Mouse (Mus musculus) testis, postnatal 14 days (tissue): Measurements from ENCODE around the gene Gstm6.
A peak's percentile ranks its signal among the peaks of the same experiment; 100 is the strongest.
"Not testable (repeated sequence)": the region's sequence is repeated elsewhere in the genome, so short reads cannot be mapped to it uniquely, and the experiment has no call there.

Experiments
- DNase-seq: peaks from one replicate; pipeline ENCODE4 v3.0.0; 2021; ENCODE audit warnings: low spot score

Gene Gstm6

DNA sequence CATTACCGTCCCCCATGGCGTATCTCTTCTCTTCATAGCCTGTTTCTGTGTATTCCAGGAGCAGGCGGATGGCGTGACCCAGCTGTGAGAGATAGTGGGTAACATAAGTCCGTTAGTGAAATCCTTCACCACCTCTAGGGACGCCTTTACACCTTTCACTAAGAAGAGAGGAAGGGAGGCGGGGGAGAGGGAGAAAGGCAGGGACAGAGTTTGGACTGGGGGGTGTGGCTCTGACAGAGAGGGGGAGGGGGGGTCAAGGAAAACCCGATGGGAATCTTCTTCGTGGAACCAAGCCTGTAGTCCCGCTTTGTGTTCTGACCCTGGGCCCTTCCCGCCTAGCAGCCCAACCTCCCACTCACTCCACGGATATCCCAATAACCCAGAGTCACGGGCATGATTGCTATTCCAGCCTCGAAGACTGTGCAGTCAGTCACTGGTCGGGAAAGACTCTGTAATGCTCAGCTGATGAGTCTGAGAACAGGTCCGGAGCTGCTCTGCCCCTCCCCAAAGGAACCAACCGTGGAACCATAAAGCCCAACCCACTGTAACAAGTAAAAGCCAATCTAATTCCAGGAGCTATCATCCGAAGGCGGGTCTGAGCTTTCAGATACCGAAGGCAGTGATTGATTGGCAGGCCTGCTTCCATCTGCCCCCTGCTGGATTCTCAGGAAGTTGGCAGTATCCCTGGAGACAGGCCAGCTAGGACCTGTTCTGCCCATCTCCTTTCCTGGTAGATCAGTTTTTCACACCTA, at the start of gene Gstm6:
TSS of gene Gstm6 (minus strand) at position 511 of the 752 bp plus-strand sequence.
- peak; percentile 77 for DNase-seq

DNA sequence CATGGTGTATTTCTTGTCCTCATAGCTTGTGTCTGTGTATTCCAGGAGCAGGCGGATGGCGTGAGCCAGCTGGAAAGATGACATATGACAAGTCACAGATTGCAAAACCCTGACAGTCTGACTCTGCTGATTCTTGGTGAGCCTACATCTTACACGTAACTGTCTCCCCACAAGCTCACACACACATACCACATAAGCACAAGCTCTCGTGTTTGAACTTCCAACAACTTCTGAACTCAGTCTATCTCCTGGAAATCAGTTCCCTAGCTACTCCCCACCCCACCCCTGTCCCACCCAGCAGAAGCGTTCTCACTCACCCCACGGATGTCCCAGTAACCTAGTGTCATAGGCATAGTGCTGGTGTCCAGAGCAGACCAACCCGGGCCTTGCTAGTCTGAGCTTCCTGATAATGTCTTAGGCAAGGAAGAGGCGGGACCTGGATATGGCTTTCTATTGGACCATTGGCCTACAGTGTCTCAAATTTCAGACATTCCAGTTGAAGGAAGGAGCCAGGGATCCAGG, 42.6 kb upstream of the Gstm6 start, which contains the start of gene Gstm2:
TSS of gene Gstm2 (minus strand) at position 413 of the 522 bp plus-strand sequence.
- DNase-seq, result peak; percentile 77

GRCm38 (mm10) chr3:107985141-107985540, 41.6 kb upstream of the Gstm6 start:
- not testable (repeated sequence) for DNase-seq

DNA sequence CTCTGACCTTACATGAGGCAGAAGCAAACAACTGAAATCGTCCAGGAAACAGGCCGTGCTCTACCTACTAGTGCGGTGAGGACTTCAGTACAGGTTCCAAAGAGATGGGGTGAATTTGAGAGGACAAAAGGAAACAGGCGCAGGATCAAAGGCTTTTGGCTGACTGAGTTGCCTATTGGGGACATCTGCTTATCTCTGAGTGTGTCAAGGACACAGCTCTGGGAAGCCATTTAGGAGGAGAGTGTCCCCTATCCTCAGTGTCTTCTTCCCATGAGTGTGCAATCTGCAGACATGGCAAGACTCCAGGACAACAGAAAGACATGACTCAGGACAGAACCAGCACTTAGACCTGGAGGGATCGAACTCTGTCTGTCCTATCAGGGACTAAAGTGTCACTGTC, 40.9 kb upstream of the Gstm6 start:
- DNase-seq, result no peak

- no peak for DNase-seq
These were observed 40.2 kb upstream of the Gstm6 start for GRCm38 (mm10) chr3:107983771-107984170.

DNA sequence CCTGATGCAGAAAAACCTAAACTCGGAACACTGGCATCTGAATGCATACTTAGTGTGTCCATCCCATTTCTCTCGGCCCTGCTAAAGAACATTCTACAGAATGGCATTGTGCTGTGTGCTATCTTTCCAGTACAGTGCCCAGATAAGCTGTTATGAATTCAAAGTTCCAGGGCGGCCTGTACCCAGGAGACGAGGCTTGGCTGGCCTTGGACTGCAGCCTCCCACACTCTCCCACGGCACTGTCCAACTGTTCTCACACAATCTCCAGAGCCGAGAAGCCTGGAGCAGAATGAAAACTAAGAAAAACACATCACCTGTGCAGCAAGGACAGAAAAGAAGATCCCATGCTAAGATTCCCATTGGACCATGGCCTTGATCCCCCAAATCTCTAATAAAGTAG, 39.2 kb upstream of the Gstm6 start:
- DNase-seq, result peak; percentile 86

DNA sequence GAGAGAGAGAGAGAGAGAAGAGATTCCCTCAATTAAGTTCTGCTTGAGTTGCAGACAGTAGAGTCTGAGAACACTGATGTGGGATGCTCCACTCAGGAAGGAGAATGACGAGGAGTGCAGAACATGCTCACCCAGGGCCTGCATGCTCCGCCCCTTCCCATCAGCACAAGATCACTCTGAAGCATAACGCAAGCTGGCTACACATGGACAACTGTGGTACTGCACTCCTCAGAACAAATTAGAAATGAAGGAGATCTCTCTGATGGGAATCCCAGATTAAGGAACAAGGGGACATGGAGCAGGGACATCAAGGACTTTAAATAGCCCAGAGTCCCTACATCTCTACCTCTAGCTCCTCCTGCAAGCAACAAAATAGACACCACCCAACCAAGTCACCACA, 37.7 kb upstream of the Gstm6 start:
- no peak for DNase-seq

DNA sequence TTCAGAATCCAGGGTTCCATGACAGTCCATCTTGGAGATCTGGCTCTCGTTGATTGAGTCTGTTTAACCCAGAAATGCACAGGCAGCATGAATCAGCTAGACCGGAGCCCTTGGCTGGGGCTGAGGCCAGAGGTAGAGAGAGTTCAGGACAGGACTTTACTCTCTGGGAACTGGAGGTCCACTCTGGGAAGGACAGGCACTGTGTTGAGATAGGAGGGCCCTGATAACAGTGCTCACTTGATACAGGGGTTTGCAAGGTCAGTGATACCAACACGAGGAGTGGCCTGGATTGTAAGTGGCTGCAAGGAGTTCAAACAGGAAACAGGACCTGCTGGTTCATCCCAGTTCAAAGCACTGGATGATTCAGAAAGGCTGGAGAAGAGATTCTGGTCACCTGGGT, 34.1 kb upstream of the Gstm6 start:
- no peak for DNase-seq

DNA sequence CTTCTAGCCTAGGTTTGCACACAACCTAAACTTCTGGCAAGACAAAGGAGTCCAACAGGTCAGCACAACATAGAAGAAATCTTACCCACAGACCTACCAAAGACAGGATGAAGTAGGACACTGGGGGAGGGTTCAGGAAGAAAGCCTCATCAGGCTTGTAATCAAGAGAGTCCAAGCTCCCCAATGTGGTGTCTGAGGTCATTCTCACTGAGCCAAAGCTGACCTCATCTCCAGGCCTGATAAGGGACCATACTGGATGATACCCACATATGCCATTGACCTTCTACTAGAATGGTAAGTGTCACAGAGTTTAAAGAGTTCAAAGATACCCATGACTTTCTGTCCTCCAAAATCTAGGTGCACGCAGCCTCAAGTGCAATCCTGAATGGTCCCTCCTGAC, 30.7 kb upstream of the Gstm6 start:
- no peak for DNase-seq

GRCm38 (mm10) chr3:107972070-107972469, 28.5 kb upstream of the Gstm6 start:
- no peak for DNase-seq

DNA sequence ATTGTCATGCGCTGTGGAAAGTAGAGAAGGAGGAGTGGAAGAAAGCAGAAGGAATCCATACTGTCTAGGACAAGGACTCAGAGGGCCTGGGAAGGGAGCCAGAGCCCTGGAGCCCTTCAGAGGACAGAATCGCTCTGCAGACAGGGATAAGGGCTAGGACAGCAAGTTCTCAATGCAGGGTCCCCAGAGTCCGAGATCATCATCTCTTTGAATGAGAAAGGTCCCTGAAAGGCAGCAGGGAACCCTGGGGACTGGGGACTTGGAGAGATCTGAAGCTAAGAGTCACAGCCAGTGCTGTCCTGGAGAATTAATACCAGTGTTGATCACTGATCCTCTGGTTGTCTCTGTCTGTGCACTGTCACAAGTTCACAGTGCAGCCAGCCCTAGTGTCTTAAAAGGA, 27.6 kb upstream of the Gstm6 start:
- not testable (repeated sequence) for DNase-seq

- no peak for DNase-seq
These were observed 25.3 kb upstream of the Gstm6 start, which contains the start of gene Gstm3 for GRCm38 (mm10) chr3:107968724-107969395. Gene Gstm3, minus strand, starts transcription at chr3:107969283.

- no peak for DNase-seq
These were observed 23.1 kb upstream of the Gstm6 start for GRCm38 (mm10) chr3:107966631-107967030.

DNA sequence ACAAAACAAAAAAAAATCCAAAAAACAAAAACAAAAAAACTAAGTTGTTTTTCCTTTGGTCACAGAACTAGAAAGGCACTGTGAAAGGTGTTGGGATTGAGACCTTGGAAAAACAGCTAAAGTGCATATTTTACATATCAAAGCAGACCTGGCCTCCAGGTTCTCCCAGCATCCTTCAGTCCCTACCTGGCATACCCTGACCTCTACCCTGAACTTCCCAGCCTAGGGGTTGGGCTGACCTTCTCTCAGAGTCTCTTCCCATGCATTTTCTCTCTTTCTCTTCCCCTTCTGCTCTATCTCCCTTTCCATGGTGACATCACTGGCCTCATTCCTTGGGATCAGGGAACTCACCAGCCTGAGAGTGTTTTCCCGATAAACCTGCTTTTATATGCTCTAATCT, 22.0 kb upstream of the Gstm6 start:
- no peak for DNase-seq

GRCm38 (mm10) chr3:107964656-107965308, 21.2 kb upstream of the Gstm6 start:
- DNase-seq, result no peak

DNA sequence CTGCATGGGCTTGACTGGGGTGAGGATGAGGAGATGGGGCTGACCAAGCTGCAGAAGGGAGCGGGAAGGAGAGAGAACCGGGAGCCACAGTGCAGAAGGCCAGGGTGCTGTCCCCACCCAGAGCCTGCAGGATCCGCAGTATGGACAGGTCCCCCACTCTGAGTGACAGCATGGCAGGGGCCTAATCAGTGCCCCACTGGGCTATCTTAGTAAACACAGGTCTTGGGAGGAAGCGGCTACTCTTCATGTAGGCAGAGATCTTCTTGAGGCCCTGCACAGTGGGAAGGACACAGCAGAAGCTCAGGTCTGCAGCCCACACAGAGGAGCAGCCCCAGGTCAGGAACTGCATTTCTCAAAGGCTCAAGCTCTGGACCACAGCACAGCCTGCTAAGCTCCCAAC, 20.5 kb upstream of the Gstm6 start:
- DNase-seq, result no peak

DNA sequence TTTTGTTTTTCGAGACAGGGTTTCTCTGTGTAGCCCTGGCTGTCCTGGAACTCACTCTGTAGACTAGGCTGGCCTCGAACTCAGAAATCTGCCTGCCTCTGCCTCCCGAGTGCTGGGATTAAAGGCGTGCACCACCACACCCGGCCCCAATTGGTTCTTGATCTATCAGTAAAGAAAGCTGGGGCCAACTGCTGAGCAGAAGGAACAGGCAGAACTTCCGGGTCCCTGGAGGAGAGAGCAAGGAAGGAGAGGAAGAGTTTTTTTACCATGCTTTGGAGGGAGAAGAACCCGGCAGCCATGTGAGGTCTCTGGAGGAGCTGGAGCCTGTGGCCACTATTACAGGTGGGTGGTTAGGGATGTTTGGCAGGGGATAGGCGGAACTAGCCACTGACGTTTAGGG, 11.7 kb upstream of the Gstm6 start:
- not testable (repeated sequence) for DNase-seq

GRCm38 (mm10) chr3:107953906-107954305, 10.4 kb upstream of the Gstm6 start:
- no peak for DNase-seq

GRCm38 (mm10) chr3:107953328-107953755, 9.8 kb upstream of the Gstm6 start:
- peak; percentile 77 for DNase-seq

- DNase-seq, result no peak
These were observed 7.0 kb upstream of the Gstm6 start for GRCm38 (mm10) chr3:107950531-107950930.

DNA sequence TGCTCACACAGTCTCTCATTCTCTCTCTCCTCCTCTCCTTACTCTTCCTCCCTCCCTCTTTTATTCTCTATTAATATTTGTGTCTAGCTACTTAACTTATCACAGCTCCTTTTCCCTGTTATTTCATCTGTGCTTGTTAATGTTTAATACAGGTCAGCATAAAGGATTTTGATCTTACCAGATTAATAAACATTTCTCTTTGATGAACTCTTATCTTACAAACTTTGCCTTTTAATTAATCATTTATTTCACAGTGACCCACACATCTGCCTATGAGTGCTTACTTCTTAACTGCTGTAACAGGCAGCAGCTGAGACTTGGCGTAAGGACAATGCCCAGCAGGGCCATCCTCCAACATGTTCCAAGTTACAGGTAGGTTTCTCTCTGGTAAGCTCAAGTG, 5.9 kb upstream of the Gstm6 start:
- not testable (repeated sequence) for DNase-seq

DNA sequence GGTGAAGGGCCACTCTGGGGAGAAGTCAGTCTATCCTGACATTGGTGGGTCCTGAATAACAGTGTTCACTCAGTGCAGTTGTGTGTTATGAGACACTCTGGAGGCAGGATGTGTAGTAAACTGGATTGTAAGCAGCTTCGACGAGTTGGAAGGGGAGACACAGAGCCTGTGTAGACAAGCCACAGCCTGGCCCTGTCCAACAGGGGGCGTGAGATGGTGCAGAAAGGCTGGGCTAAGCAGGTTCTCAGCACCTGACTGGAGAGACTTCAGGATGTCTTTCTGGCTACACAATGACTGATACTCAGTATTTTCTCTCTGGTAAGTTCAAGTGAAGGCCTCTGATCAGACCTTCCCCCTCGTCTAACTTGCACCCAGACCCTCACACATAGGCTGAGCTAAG, 2.2 kb upstream of the Gstm6 start:
- DNase-seq, result no peak

DNA sequence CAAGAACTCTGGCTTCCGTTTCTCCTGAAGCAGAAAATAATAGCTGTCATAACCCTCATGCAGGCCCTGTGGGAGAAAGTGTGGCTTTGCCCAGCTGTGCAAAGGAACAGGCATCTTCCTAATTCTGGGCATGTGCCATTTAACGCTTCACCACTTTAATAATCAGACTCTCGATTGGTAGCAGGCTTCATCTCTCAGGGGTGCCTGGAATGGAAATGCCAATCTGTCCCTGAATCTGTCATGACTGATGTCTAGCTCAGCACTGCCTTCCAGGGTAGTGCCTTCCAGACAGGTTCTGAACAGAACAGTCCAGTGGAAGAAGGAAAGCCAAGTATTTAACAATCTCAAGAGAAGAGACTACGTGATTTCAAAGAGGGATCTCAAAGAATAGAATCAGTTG, 2.3 kb downstream of the Gstm6 start:
- no peak for DNase-seq
